Mouse (Mus musculus) limb, embryonic 11.5 days (tissue): Measurements from ENCODE around the gene Atp6v0d1. TPM values are rescaled to one million over a fixed set of nuclear protein-coding genes. Genes with fewer than 3 reads are reported as not detected.
"Not testable (repeated sequence)": the region's sequence is repeated elsewhere in the genome, so short reads cannot be mapped to it uniquely, and the experiment has no call there.

Source experiments
- ATAC-seq: fragments of 200-750 bp; cut with Nextera tagmentation; 2 replicates; pipeline ENCODE4 v1.8.0; 2017; ENCODE audit warnings: low read depth; ENCODE audit not compliant: insufficient number of reproducible peaks, low FRiP score, low TSS enrichment
- DNase-seq: peaks from one replicate; pipeline ENCODE4 v3.0.0-alpha.2; 2015; ENCODE audit warnings: low spot score
- H3K27ac ChIP-seq: fragments of 300-500 bp; sonication (generic); replicated peaks from 2 replicates; pipeline ENCODE4 v1.5.1; 2014; ENCODE audit warnings: low read depth, mild to moderate bottlenecking, low read length
- H3K27me3 ChIP-seq: fragments of 300-500 bp; sonication (generic); 2 replicates; pipeline ENCODE4 v1.6.1; 2014; ENCODE audit warnings: mild to moderate bottlenecking, low read length, mixed read lengths; ENCODE audit not compliant: control insufficient read depth, insufficient read depth
- H3K36me3 ChIP-seq: fragments of 300-500 bp; sonication (generic); 2 replicates; pipeline ENCODE4 v1.6.1; 2014; ENCODE audit warnings: mild to moderate bottlenecking, low read length, moderate library complexity, mixed read lengths; ENCODE audit not compliant: control insufficient read depth, insufficient read depth
- H3K4me1 ChIP-seq: fragments of 300-500 bp; sonication (generic); 2 replicates; pipeline ENCODE4 v1.6.1; 2014; ENCODE audit warnings: low read length, mixed read lengths; ENCODE audit not compliant: control insufficient read depth, insufficient read depth
- H3K4me2 ChIP-seq: fragments of 300-500 bp; sonication (generic); 2 replicates; pipeline ENCODE4 v1.6.1; 2014; ENCODE audit warnings: low read depth, mild to moderate bottlenecking, moderate library complexity; ENCODE audit not compliant: severe bottlenecking
- H3K4me3 ChIP-seq: fragments of 300-500 bp; sonication (generic); 2 replicates; pipeline ENCODE4 v1.5.1; 2014; ENCODE audit warnings: low read depth, low read length
- H3K9ac ChIP-seq: fragments of 300-500 bp; sonication (generic); 2 replicates; pipeline ENCODE4 v1.6.1; 2014; ENCODE audit warnings: mild to moderate bottlenecking, low read length
- H3K9me3 ChIP-seq: fragments of 300-500 bp; sonication (generic); 2 replicates; pipeline ENCODE4 v1.6.1; 2016; ENCODE audit warnings: low read length; ENCODE audit not compliant: control insufficient read depth
- WGBS: fragments of 180-500 bp; shearing (Covaris S2); extraction: QIAGEN DNeasy Blood & Tissue Kit; methylation state at CpG from one replicate; pipeline ENCODE4 v1.1.7; 2014; 5-methylcytosine and 5-hydroxymethylcytosine counted together
- polyA plus RNA-seq: library from polyadenylated mRNA; unstranded; fragments of >200 nt; fragmentation: Nextera tagmentation; extraction: Ambion mirVana; gene quantifications from 2 replicates; pipeline ENCODE4 v1.2.1, GENCODE M21; 2014

The Atp6v0d1 gene
- polyA plus RNA-seq, 1 experiment from 2014 or later, result 81.5 TPM

GRCm38 (mm10) chr8:105566703-105567595 is 1.1 kb upstream of the Atp6v0d1 start:
- peaks cover 8% of the 10 kb centered on the region for H3K4me1 ChIP-seq
- H3K4me2 ChIP-seq, result peak overlapping the region; percentile 93
- peak overlapping the region; percentile 90 for H3K4me3 ChIP-seq
- H3K9ac ChIP-seq, result peak overlapping the region; percentile 61
- H3K9me3 ChIP-seq, result no peaks in the 10 kb centered on the region
- H3K27ac ChIP-seq, result no peak overlapping the region
- DNase-seq (peak; percentile 44), ATAC-seq (no peak)
- 27% methylated on average over 27 of the region's 27 CpGs for WGBS
- no peaks in the 10 kb centered on the region for H3K36me3 ChIP-seq
- H3K27me3 ChIP-seq, result no peaks in the 10 kb centered on the region

- DNase-seq, result peak; percentile 24
- no peaks in the 10 kb centered on the region for H3K9me3 ChIP-seq
Observed at GRCm38 (mm10) chr8:105565401-105565881, 406 bp downstream of the Atp6v0d1 start.

GRCm38 (mm10) chr8:105564573-105565229 is 1.1 kb downstream of the Atp6v0d1 start:
- DNase-seq, H3K4me1 ChIP-seq, H3K36me3 ChIP-seq, ATAC-seq, H3K27me3 ChIP-seq, H3K9me3 ChIP-seq, H3K27ac ChIP-seq: not testable (repeated sequence)
- Histone ChIP-seq H3K4me2 (peak overlapping the region; percentile 93), H3K4me3 (peak overlapping the region; percentile 90), H3K9ac (peak overlapping the region; percentile 73)
- 88% methylated on average over 9 of the region's 9 CpGs for WGBS

More at GRCm38 (mm10) chr8:105565401-105565881, 406 bp downstream of the Atp6v0d1 start:
- Histone ChIP-seq H3K4me3 (peak overlapping the region; percentile 90), H3K27ac (no peak overlapping the region), H3K36me3 (no peaks in the 10 kb centered on the region), H3K4me1 (peaks cover 8% of the 10 kb centered on the region), H3K27me3 (no peaks in the 10 kb centered on the region), H3K9ac (peak overlapping the region; percentile 73), H3K4me2 (peak overlapping the region; percentile 93)
- WGBS, result under 1% methylated on average over 31 of the region's 31 CpGs
- ATAC-seq, result peak; percentile 56

- H3K27ac ChIP-seq, result no peak overlapping the region
- DNase-seq, result no peak
- no peak overlapping the region for H3K4me2 ChIP-seq
- no peaks in the 10 kb centered on the region; the same call in 1 of the 2 replicates for H3K36me3 ChIP-seq
- no peak for ATAC-seq
- H3K9me3 ChIP-seq, result no peaks in the 10 kb centered on the region
- H3K4me1 ChIP-seq, result peaks cover 8% of the 10 kb centered on the region
- H3K9ac ChIP-seq, result no peak overlapping the region
- H3K27me3 ChIP-seq, result no peaks in the 10 kb centered on the region
- no peak overlapping the region for H3K4me3 ChIP-seq
- WGBS, result 83% methylated on average over 1 of the region's 1 CpGs
Observed at GRCm38 (mm10) chr8:105563871-105564270, 2.0 kb downstream of the Atp6v0d1 start.

GRCm38 (mm10) chr8:105562863-105563262 is 3.0 kb downstream of the Atp6v0d1 start:
- Histone ChIP-seq H3K27ac (no peak overlapping the region), H3K36me3 (no peaks in the 10 kb centered on the region; the same call in 1 of the 2 replicates), H3K9me3 (no peaks in the 10 kb centered on the region), H3K4me3 (no peak overlapping the region), H3K9ac (no peak overlapping the region), H3K4me1 (peaks cover 8% of the 10 kb centered on the region), H3K4me2 (no peak overlapping the region), H3K27me3 (no peaks in the 10 kb centered on the region)
- WGBS, result 93% methylated on average over 3 of the region's 3 CpGs
- ATAC-seq, result no peak
- DNase-seq, result no peak

GRCm38 (mm10) chr8:105555230-105555629 is 10.6 kb downstream of the Atp6v0d1 start:
- no peak overlapping the region for H3K4me2 ChIP-seq
- H3K9ac ChIP-seq, result no peak overlapping the region
- 80% methylated on average over 3 of the region's 3 CpGs for WGBS
- H3K36me3 ChIP-seq, result no peaks in the 10 kb centered on the region; the same call in none of the 2 replicates
- no peak overlapping the region for H3K4me3 ChIP-seq
- DNase-seq (no peak), ATAC-seq (no peak)
- no peaks in the 10 kb centered on the region for H3K27me3 ChIP-seq
- no peaks in the 10 kb centered on the region for H3K4me1 ChIP-seq
- H3K27ac ChIP-seq, result no peak overlapping the region
- no peaks in the 10 kb centered on the region for H3K9me3 ChIP-seq

GRCm38 (mm10) chr8:105554087-105554486 is 11.8 kb downstream of the Atp6v0d1 start:
- Histone ChIP-seq H3K27me3 (no peaks in the 10 kb centered on the region), H3K4me2 (no peak overlapping the region), H3K4me3 (no peak overlapping the region), H3K9me3 (no peaks in the 10 kb centered on the region), H3K9ac (no peak overlapping the region), H3K27ac (no peak overlapping the region), H3K4me1 (no peaks in the 10 kb centered on the region), H3K36me3 (no peaks in the 10 kb centered on the region; the same call in 1 of the 2 replicates)
- no peak for ATAC-seq
- DNase-seq, result peak; percentile 73

GRCm38 (mm10) chr8:105552824-105553223 is 13.0 kb downstream of the Atp6v0d1 start:
- Histone ChIP-seq H3K9me3 (no peaks in the 10 kb centered on the region), H3K27me3 (no peaks in the 10 kb centered on the region), H3K4me2 (no peak overlapping the region), H3K27ac (no peak overlapping the region), H3K4me3 (no peak overlapping the region), H3K9ac (no peak overlapping the region), H3K36me3 (no peaks in the 10 kb centered on the region; the same call in 1 of the 2 replicates), H3K4me1 (no peaks in the 10 kb centered on the region)
- no peak for DNase-seq
- ATAC-seq, result no peak
- 78% methylated on average over 1 of the region's 1 CpGs for WGBS
